Mouse (Mus musculus) cerebellum, postnatal 10 days (tissue): ENCODE measurements around the gene Serpinb1b.
A peak's percentile ranks its signal among the peaks of the same experiment; 100 is the strongest.
"Not testable (repeated sequence)": the region's sequence is repeated elsewhere in the genome, so short reads cannot be mapped to it uniquely, and the experiment has no call there.

Source experiments
- DNase-seq, 2 experiments: peaks; one replicate each; pipeline ENCODE4 v3.0.0; 2021; ENCODE audit warnings: mixed read lengths in 2 of 2

Gene Serpinb1b

GRCm38 (mm10) chr13:33078056-33078705 lies at the start of gene Serpinb1b:
Gene Serpinb1b, plus strand, starts transcription at chr13:33078575.
- peak in 1 of 2 experiments; percentile 30 for DNase-seq

DNA sequence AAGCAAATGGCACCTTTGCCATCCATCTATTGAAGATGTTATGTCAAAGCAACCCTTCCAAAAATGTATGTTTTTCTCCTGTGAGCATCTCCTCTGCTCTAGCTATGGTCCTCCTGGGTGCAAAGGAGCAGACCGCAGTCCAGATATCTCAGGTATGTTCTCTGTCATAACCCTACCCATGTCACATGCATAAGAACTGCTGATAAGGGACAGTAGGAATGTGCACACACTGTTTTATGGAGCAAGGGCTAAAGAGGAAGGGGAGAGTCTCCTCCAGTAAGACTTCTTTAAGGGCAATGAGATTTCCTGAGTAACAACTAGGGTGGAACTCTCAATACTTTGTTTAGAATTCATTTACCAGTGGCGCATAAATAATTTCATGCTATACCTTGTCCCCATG lies 48.9 kb upstream of the Serpinb1b start:
- not testable (repeated sequence) for DNase-seq

- no peak for DNase-seq
Measured at GRCm38 (mm10) chr13:33030281-33030680, 48.1 kb upstream of the Serpinb1b start.

- DNase-seq, result no peak
Measured at GRCm38 (mm10) chr13:33035506-33035905, 42.9 kb upstream of the Serpinb1b start.

GRCm38 (mm10) chr13:33043542-33043941 lies 34.8 kb upstream of the Serpinb1b start:
- DNase-seq, result no peak

- no peak for DNase-seq
Measured at GRCm38 (mm10) chr13:33047234-33047633, 31.1 kb upstream of the Serpinb1b start.

- no peak for DNase-seq
Measured at GRCm38 (mm10) chr13:33048187-33048586, 30.2 kb upstream of the Serpinb1b start.

GRCm38 (mm10) chr13:33051697-33052096 lies 26.7 kb upstream of the Serpinb1b start:
- no peak for DNase-seq

GRCm38 (mm10) chr13:33063048-33063447 lies 15.3 kb upstream of the Serpinb1b start:
- no peak for DNase-seq

DNA sequence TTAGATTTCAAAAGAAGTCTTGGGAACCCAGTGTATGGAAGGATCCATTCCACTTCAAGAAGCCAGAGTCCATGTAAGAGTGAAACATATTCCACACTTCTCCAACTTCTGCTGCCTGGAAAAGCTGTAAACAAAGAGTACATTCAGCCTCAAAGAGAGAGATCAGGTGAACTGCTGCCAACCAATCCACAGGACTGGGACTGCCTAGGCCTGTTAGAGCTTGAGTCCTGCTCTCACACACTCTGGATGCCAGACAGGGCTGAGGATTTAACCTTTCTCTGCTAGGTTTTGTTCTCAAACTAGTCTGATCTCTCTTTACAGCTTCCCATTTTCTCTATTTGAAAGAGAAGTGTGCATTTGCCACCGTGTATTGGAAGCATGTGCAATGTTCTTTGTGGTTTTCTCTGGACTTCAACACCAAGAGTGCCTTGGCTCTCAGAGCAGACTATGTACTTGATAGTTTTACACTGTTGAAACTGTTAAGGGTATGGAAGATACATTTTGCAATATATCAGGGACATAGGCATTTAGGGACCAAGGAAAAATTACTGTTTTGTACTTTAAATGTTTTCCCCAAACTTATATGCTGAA lies 10.9 kb upstream of the Serpinb1b start:
- no peak for DNase-seq

- no peak for DNase-seq
Measured at GRCm38 (mm10) chr13:33068164-33068563, 10.2 kb upstream of the Serpinb1b start.

- DNase-seq, result no peak
Measured at GRCm38 (mm10) chr13:33071776-33072175, 6.6 kb upstream of the Serpinb1b start.

GRCm38 (mm10) chr13:33074029-33074428 lies 4.3 kb upstream of the Serpinb1b start:
- peak; percentile 27 to 52 for DNase-seq

GRCm38 (mm10) chr13:33076247-33076646 lies 2.1 kb upstream of the Serpinb1b start:
- no peak for DNase-seq

GRCm38 (mm10) chr13:33077026-33077685 lies 1.2 kb upstream of the Serpinb1b start:
- no peak for DNase-seq

GRCm38 (mm10) chr13:33079391-33079790 lies 1.0 kb downstream of the Serpinb1b start:
- peak; percentile 18 to 59 for DNase-seq

DNA sequence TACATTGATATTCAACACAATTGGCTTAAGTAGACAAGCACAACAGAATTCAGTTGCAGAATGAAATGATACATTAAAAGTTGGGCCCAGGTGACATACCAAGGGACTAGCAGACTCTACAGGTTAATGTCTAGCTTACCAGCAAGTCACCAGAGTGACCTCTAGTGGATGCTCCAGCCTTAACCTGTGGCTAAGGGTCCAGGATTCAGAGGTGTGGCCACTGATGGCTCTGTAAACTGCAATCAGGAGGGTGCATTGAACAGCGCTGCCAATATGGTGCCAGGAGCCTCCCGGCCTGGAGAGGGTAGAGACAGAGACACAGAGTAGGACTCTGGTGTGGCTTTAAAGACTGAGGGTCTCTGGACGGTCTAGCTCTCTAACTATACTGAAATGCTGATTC lies 2.0 kb downstream of the Serpinb1b start:
- DNase-seq, result peak; percentile 74 to 78

GRCm38 (mm10) chr13:33083834-33084233 lies 5.5 kb downstream of the Serpinb1b start:
- no peak for DNase-seq

- DNase-seq, result peak; percentile 82 to 86
Measured at GRCm38 (mm10) chr13:33084975-33085694, 6.8 kb downstream of the Serpinb1b start.

DNA sequence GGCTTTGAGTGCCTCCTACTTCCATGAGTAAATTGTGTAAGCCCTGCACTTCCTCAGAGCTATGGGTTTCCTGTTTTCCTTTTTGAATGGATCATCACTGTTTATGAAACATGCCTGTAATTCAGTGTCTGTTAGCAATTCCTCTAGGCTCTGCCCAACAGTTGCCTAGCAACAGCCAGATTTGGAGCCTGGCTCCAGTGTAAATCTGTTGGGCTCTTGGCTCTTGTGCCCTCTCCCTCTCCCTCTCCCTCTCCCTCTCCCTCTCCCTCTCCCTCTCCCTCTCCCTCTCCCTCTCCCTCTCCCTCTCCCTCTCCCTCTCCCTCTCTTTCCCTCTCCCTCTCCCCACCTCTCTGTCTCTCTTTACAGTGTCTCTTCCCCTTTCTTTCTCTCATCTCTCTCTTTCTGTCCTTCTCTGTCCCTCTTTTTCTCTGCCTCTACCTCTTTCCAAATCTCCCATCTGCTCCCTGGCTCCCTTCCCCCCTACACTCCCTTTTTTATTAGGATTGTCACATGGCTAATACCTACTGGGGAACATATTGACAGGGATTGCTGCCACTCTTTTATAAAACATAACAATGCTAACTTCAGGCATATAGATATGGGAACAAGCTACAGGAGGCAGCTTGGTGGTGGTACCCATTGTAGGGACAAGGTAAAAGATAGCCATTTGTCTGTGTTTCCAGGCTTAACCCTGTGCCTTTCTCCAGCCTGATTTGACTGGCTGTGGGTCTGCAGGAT lies 7.5 kb downstream of the Serpinb1b start:
- peak; percentile 82 to 88 for DNase-seq

GRCm38 (mm10) chr13:33089566-33089965 lies 11.2 kb downstream of the Serpinb1b start:
- no peak for DNase-seq

- no peak for DNase-seq
Measured at GRCm38 (mm10) chr13:33090546-33090945, 12.2 kb downstream of the Serpinb1b start.

DNA sequence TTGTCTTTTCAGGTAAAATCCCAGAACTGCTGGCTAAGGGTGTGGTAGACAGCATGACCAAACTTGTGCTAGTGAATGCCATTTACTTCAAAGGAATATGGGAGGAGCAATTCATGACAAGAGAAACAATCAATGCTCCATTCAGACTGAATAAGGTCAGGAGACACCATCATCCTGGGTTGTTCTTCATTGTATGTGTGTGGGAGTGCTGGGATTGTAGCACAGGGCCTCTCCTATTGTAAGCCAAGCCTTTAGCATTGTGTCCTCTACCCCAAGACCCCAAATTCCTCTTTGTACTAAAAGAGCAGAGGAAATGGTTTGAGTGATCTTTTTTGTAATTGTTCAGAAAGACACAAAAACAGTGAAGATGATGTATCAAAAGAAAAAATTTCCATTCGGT lies 12.9 kb downstream of the Serpinb1b start:
- DNase-seq, result no peak
